Mouse (Mus musculus) forebrain, postnatal 0 days (tissue): ENCODE results near the gene Vps26c. TPM values are rescaled to one million over a fixed set of nuclear protein-coding genes. Genes with fewer than 3 reads are reported as not detected.

Source experiments
- ATAC-seq: fragments of 200-750 bp; cut with Nextera tagmentation; 2 replicates; pipeline ENCODE4 v1.8.0; 2017; ENCODE audit warnings: mild to moderate bottlenecking, moderate library complexity
- DNase-seq: peaks from one replicate; pipeline ENCODE4 v3.0.0-alpha.2; 2015
- H3K27ac ChIP-seq: fragments of 300-500 bp; sonication (generic); 2 replicates; pipeline ENCODE4 v1.5.1; 2014; ENCODE audit warnings: low read depth, mild to moderate bottlenecking, antibody characterized with exemption, low read length, moderate library complexity, mixed read lengths
- H3K27me3 ChIP-seq: fragments of 300-500 bp; sonication (generic); 2 replicates; pipeline ENCODE4 v1.6.1; 2014; ENCODE audit warnings: mild to moderate bottlenecking, low read length, mixed read lengths; ENCODE audit not compliant: insufficient read depth
- H3K36me3 ChIP-seq: fragments of 300-500 bp; sonication (generic); 2 replicates; pipeline ENCODE4 v1.6.1; 2014; ENCODE audit warnings: mild to moderate bottlenecking, moderate library complexity; ENCODE audit not compliant: insufficient read depth
- H3K4me1 ChIP-seq: fragments of 300-500 bp; sonication (generic); 2 replicates; pipeline ENCODE4 v1.6.1; 2014; ENCODE audit warnings: antibody characterized with exemption; ENCODE audit not compliant: insufficient read depth
- H3K4me2 ChIP-seq: fragments of 300-500 bp; sonication (generic); 2 replicates; pipeline ENCODE4 v1.6.1; 2014; ENCODE audit warnings: low read depth, mild to moderate bottlenecking, moderate library complexity
- H3K4me3 ChIP-seq: fragments of 300-500 bp; sonication (generic); 2 replicates; pipeline ENCODE4 v1.5.1; 2014; ENCODE audit warnings: low read depth, low read length, mixed read lengths
- H3K9ac ChIP-seq: fragments of 300-500 bp; sonication (generic); 2 replicates; pipeline ENCODE4 v1.6.1; 2014; ENCODE audit warnings: mild to moderate bottlenecking
- H3K9me3 ChIP-seq: fragments of 300-500 bp; sonication (generic); 2 replicates; pipeline ENCODE4 v1.6.1; 2016; ENCODE audit warnings: low read length
- CTCF ChIP-seq: sonication (generic); IDR thresholded peaks from 2 replicates; pipeline ENCODE4 v1.5.1; 2016; ENCODE audit warnings: antibody characterized with exemption, control low read depth, low read depth
- WGBS: fragments of 180-500 bp; shearing (Covaris S2); extraction: QIAGEN DNeasy Blood & Tissue Kit; methylation state at CpG from one replicate; pipeline ENCODE4 v1.1.7; 2014; 5-methylcytosine and 5-hydroxymethylcytosine counted together
- polyA plus RNA-seq: library from polyadenylated mRNA; unstranded; fragments of >200 nt; fragmentation: Nextera tagmentation; extraction: Ambion mirVana; gene quantifications from 2 replicates; pipeline ENCODE4 v1.2.1, GENCODE M21; 2015
- total RNA-seq: library from RNA; depleted of rRNA; stranded (reverse); fragments of >200 nt; gene quantifications from 2 replicates; pipeline ENCODE4 v1.2.3, GENCODE M21; 2014

The Vps26c gene
- total and polyA plus RNA-seq, 2 experiments from 2014 or later = 55.0 to 72.2 TPM

DNA sequence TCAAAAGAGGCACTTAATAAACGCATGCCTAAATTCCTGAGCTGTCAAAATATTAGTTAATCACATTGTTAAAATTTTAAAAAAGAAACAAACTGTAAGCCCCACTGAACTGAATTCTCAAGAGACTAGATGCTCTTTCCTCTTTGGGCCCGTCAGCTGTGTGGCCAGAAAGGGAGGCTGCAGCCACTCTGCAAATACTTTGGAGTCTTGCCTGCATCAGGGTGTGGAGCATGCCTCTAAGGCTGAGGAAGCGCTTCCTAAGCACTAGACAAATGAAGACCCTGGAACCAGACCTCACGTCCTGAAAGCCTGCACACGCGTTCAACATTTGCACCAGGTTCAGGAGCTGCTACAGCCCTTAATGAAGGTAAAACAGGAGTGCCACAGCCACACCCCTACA lies 7.0 kb upstream of the Vps26c start:
- no peaks in the 10 kb centered on the region for H3K36me3 ChIP-seq
- H3K27me3 ChIP-seq = no peaks in the 10 kb centered on the region
- 73% methylated on average over 6 of the region's 6 CpGs for WGBS
- no peak overlapping the region for H3K4me2 ChIP-seq
- no peak overlapping the region for H3K27ac ChIP-seq
- DNase-seq (no peak), ATAC-seq (no peak)
- H3K4me1 ChIP-seq = no peaks in the 10 kb centered on the region
- no peak overlapping the region for H3K4me3 ChIP-seq
- no peak for TF ChIP-seq CTCF
- H3K9me3 ChIP-seq = no peaks in the 10 kb centered on the region
- H3K9ac ChIP-seq = no peak overlapping the region

DNA sequence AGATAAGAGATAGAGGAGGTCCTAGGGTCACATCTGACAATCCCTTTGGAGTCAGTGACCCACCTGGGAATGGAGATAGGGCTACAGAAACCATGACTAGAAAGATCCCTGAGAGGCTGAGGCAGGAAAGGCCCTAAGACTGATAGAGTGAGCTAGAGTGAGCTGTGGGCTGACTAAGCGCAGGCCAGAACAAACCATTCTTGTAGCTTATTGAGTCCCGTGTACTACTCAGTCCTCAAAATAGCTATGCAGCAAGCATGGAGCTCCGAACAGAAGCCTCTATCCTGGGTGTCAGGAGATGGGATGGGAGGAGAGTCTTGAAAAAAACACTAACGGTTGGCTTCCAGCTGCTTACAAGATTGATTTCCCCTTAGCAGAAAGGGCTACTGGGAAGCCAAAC lies 4.6 kb upstream of the Vps26c start:
- TF ChIP-seq CTCF = no peak
- DNase-seq = no peak
- no peak overlapping the region for H3K27ac ChIP-seq
- H3K9ac ChIP-seq = no peak overlapping the region
- no peak for ATAC-seq
- peaks cover 6% of the 10 kb centered on the region; the same call in 1 of the 2 replicates for H3K4me1 ChIP-seq
- no peak overlapping the region for H3K4me3 ChIP-seq
- 87% methylated on average over 4 of the region's 4 CpGs for WGBS
- no peak overlapping the region for H3K4me2 ChIP-seq
- H3K27me3 ChIP-seq = no peaks in the 10 kb centered on the region
- H3K9me3 ChIP-seq = no peaks in the 10 kb centered on the region
- no peaks in the 10 kb centered on the region for H3K36me3 ChIP-seq

- no peak for TF ChIP-seq CTCF
- WGBS = 56% methylated on average over 3 of the region's 3 CpGs
- Histone ChIP-seq H3K4me3 (peak overlapping the region; percentile 65), H3K9ac (peak overlapping the region; percentile 72), H3K27ac (no peak overlapping the region), H3K36me3 (no peaks in the 10 kb centered on the region), H3K4me2 (peak overlapping the region; percentile 72), H3K9me3 (no peaks in the 10 kb centered on the region), H3K4me1 (peaks cover 15% of the 10 kb centered on the region), H3K27me3 (no peaks in the 10 kb centered on the region)
- ATAC-seq (no peak), DNase-seq (no peak)
Measured at GRCm38 (mm10) chr16:94527546-94527945, 916 bp upstream of the Vps26c start.

- no peak for ATAC-seq
- H3K27ac ChIP-seq = peak overlapping the region; percentile 94
- DNase-seq = peak; percentile 8
- 4% methylated on average over 13 of the region's 13 CpGs for WGBS
- TF ChIP-seq CTCF = no peak
- peak overlapping the region; percentile 72 for H3K9ac ChIP-seq
- H3K9me3 ChIP-seq = no peaks in the 10 kb centered on the region
- H3K27me3 ChIP-seq = no peaks in the 10 kb centered on the region
- H3K4me3 ChIP-seq = peak overlapping the region; percentile 65
- peak overlapping the region; percentile 72 for H3K4me2 ChIP-seq
- H3K4me1 ChIP-seq = peaks cover 15% of the 10 kb centered on the region
- H3K36me3 ChIP-seq = no peaks in the 10 kb centered on the region
Measured at GRCm38 (mm10) chr16:94527152-94527534, 513 bp upstream of the Vps26c start.

DNA sequence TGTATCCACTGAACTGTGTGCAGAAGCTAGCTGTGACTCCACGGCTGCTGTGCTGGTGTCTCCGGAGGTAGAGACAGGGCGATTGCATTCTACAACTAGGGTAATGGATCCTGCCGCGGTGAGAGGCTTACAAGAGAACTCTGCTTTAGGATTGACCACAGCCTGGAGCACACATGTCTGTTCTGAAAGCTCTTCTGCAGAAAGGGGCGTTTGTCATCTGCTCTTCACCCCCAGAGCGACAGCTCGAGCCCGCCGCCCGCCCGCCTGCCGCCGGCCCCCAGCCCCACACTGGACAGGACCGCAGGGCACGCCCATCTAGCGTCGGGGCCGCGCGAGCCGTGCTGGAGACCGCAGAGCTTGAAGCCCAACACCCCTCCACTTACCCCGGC lies 681 bp downstream of the Vps26c start:
- Histone ChIP-seq H3K9me3 (no peaks in the 10 kb centered on the region), H3K4me3 (peak overlapping the region; percentile 65), H3K9ac (peak overlapping the region; percentile 72), H3K36me3 (no peaks in the 10 kb centered on the region), H3K4me1 (peaks cover 15% of the 10 kb centered on the region), H3K27me3 (no peaks in the 10 kb centered on the region), H3K27ac (peak overlapping the region; percentile 94), H3K4me2 (peak overlapping the region; percentile 72)
- under 1% methylated on average over 24 of the region's 24 CpGs for WGBS
- peak; percentile 69 for DNase-seq
- no peak for TF ChIP-seq CTCF
- ATAC-seq = peak; percentile 38

- Histone ChIP-seq H3K4me1 (peaks cover 15% of the 10 kb centered on the region), H3K4me3 (no peak overlapping the region), H3K9ac (0 out of 2 replicates have a peak overlapping the region, but pooled peaks have one; percentile 72), H3K9me3 (no peaks in the 10 kb centered on the region), H3K4me2 (no peak overlapping the region), H3K27ac (no peak overlapping the region), H3K36me3 (no peaks in the 10 kb centered on the region), H3K27me3 (no peaks in the 10 kb centered on the region)
- ATAC-seq (no peak), DNase-seq (no peak)
- no peak for TF ChIP-seq CTCF
- WGBS = 81% methylated on average over 9 of the region's 9 CpGs
Measured at GRCm38 (mm10) chr16:94524691-94525090, 1.9 kb downstream of the Vps26c start.

GRCm38 (mm10) chr16:94523594-94524377 lies 2.8 kb downstream of the Vps26c start:
- no peaks in the 10 kb centered on the region for H3K36me3 ChIP-seq
- no peak overlapping the region for H3K4me3 ChIP-seq
- ATAC-seq (no peak), DNase-seq (no peak)
- peaks cover 15% of the 10 kb centered on the region for H3K4me1 ChIP-seq
- H3K9me3 ChIP-seq = no peaks in the 10 kb centered on the region
- no peaks in the 10 kb centered on the region for H3K27me3 ChIP-seq
- WGBS = 77% methylated on average over 6 of the region's 6 CpGs
- no peak for TF ChIP-seq CTCF
- no peak overlapping the region for H3K9ac ChIP-seq
- H3K4me2 ChIP-seq = no peak overlapping the region
- no peak overlapping the region for H3K27ac ChIP-seq
